Mouse (Mus musculus): ENCODE results near the gene Clybl. TPM values are rescaled to one million over a fixed set of nuclear protein-coding genes. Genes with fewer than 3 reads are reported as not detected.

Gene Clybl
- polyA plus RNA-seq, 1 experiment: 11.7 TPM

GRCm38 (mm10) chr14:122449601-122450495 is 268.3 kb downstream of the Clybl start:
- TF ChIP-seq CTCF (IDR thresholded peaks at IDR 0.05; ENCODE audit: borderline replicate concordance, extremely low read depth, insufficient read depth, insufficient read length) (no peak), POLR2A (IDR thresholded peaks at IDR 0.05; ENCODE audit: borderline replicate concordance, extremely low read depth, insufficient read depth, insufficient read length, poor library complexity, severe bottlenecking) (no peak)
- DNase-seq (ENCODE audit: low read depth): peak; percentile 73

- TF ChIP-seq CTCF (IDR thresholded peaks at IDR 0.05; ENCODE audit: borderline replicate concordance, extremely low read depth, insufficient read depth, insufficient read length) (no peak), POLR2A (IDR thresholded peaks at IDR 0.05; ENCODE audit: borderline replicate concordance, extremely low read depth, insufficient read depth, insufficient read length, poor library complexity, severe bottlenecking) (0 out of 2 replicates have a peak, but pooled peaks have one; percentile 16)
- DNase-seq (ENCODE audit: low read depth): peak; percentile 82
These were observed 269.2 kb downstream of the Clybl start, which contains the start of gene Gm5089 for GRCm38 (mm10) chr14:122450496-122451382. Gene Gm5089 (minus strand): TSS chr14:122451115.

GRCm38 (mm10) chr14:122451551-122452145 is 270.1 kb downstream of the Clybl start:
- TF ChIP-seq CTCF (IDR thresholded peaks at IDR 0.05; ENCODE audit: borderline replicate concordance, extremely low read depth, insufficient read depth, insufficient read length) (no peak), POLR2A (IDR thresholded peaks at IDR 0.05; ENCODE audit: borderline replicate concordance, extremely low read depth, insufficient read depth, insufficient read length, poor library complexity, severe bottlenecking) (no peak)
- DNase-seq (ENCODE audit: low read depth): peak; percentile 46

Other genes starting within 250 kb of the Clybl start
- 0.44 and 0.52 TPM in 2 replicates for gene Gpr183, start 216.5 kb upstream of the Clybl start, polyA plus RNA-seq (2012; rRNA removed)
- 0.18 and 0.22 TPM in 2 replicates for gene Timm8a2, start 147.0 kb upstream of the Clybl start, polyA plus RNA-seq (2012; rRNA removed)
- gene Tm9sf2, start 74.7 kb upstream of the Clybl start, polyA plus RNA-seq (2012; rRNA removed): 64.7 and 85.3 TPM in 2 replicates

Measured in brain, embryonic 14.5 days (tissue).